Mouse (Mus musculus): ENCODE results near the gene Myrip.

DNA sequence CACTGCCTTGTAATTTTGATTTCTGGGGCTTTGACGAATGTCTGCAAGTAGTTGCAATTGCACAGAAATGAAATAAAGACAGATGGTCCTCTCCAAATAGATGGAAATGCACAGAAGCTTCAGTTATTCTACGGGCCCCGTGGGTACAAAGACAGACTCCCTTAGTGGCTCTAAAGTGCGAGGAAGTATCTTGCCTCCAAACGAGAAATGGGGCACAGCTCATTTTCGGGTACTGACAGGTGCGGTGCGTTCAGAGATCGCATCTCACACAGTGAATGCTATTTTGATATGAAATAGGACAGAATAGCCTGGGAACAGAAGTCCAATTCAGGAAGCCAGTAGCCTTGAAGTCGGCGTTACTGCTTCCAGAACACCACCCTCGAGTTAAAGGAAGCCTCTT is 20.2 kb upstream of the Myrip start:
- TF ChIP-seq GATA1 (IDR thresholded peaks at IDR 0.05; ENCODE audit: borderline replicate concordance, low read length) (no peak), FLI1 (IDR thresholded peaks at IDR 0.05; ENCODE audit: low read length) (no peak)
